Mouse (Mus musculus) left cerebral cortex, adult 2 months (tissue): ENCODE measurements at regions not wholly inside any gene's neighbourhood (a gene's known extent, or its start where the extent isn't known, plus 50 kb on each side); places are given as distances from the start of the nearest gene placed in this dataset.

Source experiments
- DNase-seq, 2 experiments: peaks; one replicate each; pipeline ENCODE4 v3.0.0; 2021 to 2022; ENCODE audit warnings: low spot score in 2 of 2, mixed read lengths in 1 of 2; ENCODE audit errors: extremely low spot score in 1 of 2
- H3K27ac ChIP-seq: fragments of 200-600 bp; 2 replicates; pipeline ENCODE4 v1.8.1; 2022
- H3K4me3 ChIP-seq: fragments of 200-600 bp; 2 replicates; pipeline ENCODE4 v1.8.1; 2022
- CTCF ChIP-seq: fragments of 200-600 bp; IDR thresholded peaks from 2 replicates; pipeline ENCODE4 v1.8.1; 2022; ENCODE audit warnings: antibody characterized with exemption, mild to moderate bottlenecking, moderate library complexity
- intact Hi-C: fragments of 180-260 bp; cut with DNase I; formaldehyde crosslinking; loops from one replicate; pipeline ENCODE4 v1.15.1; 2025

GRCm38 (mm10) chr7:71289702-71290101, 61.6 kb downstream of the Gm10295 start:
- no peak for DNase-seq
- intact Hi-C loops, result no loop called here
- TF ChIP-seq CTCF, result no peak
- H3K27ac ChIP-seq, result no peak overlapping the region
- H3K4me3 ChIP-seq, result no peak overlapping the region

DNA sequence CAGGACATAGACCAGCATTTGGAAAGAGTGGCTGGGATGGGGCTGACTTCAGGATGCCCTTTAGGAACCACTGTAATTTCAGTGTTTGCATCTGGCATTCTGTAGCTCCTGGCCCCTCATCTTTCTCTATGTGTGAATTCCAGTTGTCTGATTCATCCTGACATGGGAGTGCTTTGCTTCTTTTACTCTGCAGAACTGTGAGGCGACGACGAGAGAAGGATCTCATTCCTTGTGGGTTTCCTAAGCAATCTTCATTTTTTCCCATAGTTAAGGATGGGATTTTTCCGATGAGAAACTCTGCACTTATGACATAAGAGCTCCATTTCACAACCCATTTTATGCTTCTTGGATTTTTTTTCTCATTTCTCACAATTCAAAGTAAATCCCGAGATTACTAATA, 62.0 kb downstream of the Gm10295 start:
- DNase-seq, result no peak
- Histone ChIP-seq H3K4me3 (no peak overlapping the region), H3K27ac (no peak overlapping the region)
- intact Hi-C loops, result no loop called here
- no peak for TF ChIP-seq CTCF

DNA sequence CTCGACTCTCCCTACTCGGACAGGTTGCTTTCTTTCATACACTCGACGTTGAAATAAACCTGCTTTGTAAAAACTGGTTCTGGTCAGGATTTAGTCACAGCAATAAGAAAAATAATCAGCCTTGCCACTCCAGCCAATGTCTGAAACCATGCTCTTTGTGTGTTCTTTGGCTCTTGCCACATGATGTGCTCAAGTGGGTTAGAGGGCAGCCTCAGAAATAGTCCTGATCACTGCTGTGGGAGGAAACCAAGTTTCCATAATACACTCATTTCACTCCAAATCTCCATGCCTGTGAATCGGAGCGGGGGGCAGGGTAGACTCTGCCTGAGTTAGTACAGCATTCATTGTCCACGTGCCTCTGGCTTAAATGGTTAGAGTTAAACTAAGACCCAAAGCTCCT, 63.8 kb downstream of the Gm10295 start:
- H3K27ac ChIP-seq, result no peak overlapping the region
- H3K4me3 ChIP-seq, result no peak overlapping the region
- intact Hi-C loops, result no loop called here
- no peak for TF ChIP-seq CTCF
- no peak for DNase-seq

DNA sequence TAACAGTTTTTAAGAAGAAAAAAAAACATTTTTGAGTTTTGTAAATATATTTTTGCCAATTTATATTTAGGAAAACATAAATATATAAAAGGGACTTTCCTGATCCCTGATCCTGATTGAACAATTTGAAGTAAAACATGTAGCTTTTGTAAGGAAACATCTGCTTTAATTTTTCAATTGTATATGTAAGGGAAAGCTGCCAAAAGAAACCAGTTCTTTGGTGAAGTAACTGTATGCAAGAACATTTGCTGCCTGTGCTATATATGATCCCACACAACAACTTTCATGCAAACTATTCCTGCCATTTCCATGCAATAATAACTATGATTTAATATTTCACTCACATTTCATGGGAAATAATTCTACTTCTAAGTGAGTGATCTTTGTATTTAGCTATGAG, 67.0 kb downstream of the Gm10295 start:
- no peak for TF ChIP-seq CTCF
- DNase-seq, result no peak
- Histone ChIP-seq H3K4me3 (no peak overlapping the region), H3K27ac (no peak overlapping the region)
- intact Hi-C loops, result no loop called here

- TF ChIP-seq CTCF, result no peak
- intact Hi-C loops, result no loop called here
These were observed 67.9 kb downstream of the Gm10295 start for GRCm38 (mm10) chr7:71283419-71283818.

DNA sequence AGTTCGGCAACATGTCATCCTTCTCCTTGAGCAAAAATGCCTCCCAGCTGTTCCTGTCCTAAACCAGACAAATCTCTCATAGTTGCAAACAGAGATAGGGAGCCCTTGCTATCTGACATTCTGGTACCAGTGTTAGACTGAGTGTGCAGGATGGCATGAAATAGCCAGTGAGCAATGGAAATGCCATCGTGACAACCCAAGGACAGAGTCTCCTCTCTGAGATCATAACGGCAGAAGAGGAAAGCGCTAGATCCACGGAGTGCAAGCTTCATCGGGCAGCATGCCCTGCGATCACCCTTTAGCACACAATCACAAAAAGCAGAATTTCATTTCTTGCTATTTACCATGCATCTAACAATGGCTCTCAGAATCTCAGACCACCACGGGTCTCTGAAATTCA, 85.2 kb downstream of the Gm10295 start:
- intact Hi-C loops, result no loop called here
- TF ChIP-seq CTCF, result no peak
- Histone ChIP-seq H3K27ac (no peak overlapping the region), H3K4me3 (no peak overlapping the region)
- no peak for DNase-seq

More at GRCm38 (mm10) chr7:71283419-71283818, 67.9 kb downstream of the Gm10295 start:
- no peak overlapping the region for H3K27ac ChIP-seq
- no peak overlapping the region for H3K4me3 ChIP-seq
- no peak for DNase-seq

GRCm38 (mm10) chr7:71264115-71264514, 87.2 kb downstream of the Gm10295 start:
- no peak for DNase-seq
- Histone ChIP-seq H3K4me3 (no peak overlapping the region), H3K27ac (no peak overlapping the region)
- intact Hi-C loops, result no loop called here
- no peak for TF ChIP-seq CTCF

DNA sequence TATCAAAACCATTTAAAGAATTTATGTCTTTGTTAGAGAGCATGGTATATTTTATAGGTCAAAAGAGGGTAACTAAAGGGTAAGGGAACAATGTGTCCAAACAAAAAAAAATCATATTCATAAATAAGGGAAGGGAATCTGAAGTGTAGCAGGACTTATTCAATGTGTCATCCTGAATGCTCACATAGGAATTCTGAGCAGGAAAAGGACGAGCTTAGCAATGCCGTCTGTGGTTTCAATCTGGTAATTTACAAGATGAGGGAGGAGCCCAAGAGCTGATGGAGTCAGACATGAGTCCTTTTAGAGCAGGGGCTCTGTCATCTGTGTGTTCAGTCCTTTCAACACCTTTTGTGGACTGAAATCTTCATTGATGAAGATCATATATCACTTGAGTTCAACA, 101.6 kb downstream of the Gm10295 start:
- Histone ChIP-seq H3K27ac (no peak overlapping the region), H3K4me3 (no peak overlapping the region)
- intact Hi-C loops, result no loop called here
- TF ChIP-seq CTCF, result no peak
- no peak for DNase-seq

GRCm38 (mm10) chr7:71249216-71249615, 102.1 kb downstream of the Gm10295 start:
- no peak overlapping the region for H3K4me3 ChIP-seq
- intact Hi-C loops, result no loop called here
- no peak overlapping the region for H3K27ac ChIP-seq
- no peak for DNase-seq
- TF ChIP-seq CTCF, result no peak

DNA sequence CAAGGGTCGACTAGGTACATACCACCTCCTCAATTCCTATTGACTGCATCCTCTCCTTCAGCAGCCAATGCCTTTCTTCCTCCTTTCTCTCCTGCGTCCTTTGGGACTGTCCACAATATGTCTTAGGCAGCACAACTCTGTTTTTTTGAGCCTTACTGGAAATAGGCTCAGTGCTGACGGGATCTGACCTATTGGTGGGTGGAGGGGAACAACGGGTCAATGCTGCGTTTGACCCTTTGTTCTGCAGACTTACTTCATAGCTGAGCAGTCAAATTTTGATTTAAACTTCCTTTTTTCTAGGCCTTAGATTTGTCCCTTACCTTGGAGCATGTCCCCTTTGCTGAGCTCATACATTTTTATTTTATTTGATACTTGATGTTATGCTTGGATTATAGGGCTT, 103.4 kb downstream of the Gm10295 start:
- intact Hi-C loops, result no loop called here
- Histone ChIP-seq H3K4me3 (no peak overlapping the region), H3K27ac (no peak overlapping the region)
- no peak for TF ChIP-seq CTCF
- no peak for DNase-seq

GRCm38 (mm10) chr7:71242379-71242911, 108.8 kb downstream of the Gm10295 start:
- intact Hi-C loops, result no loop called here

GRCm38 (mm10) chr7:71239207-71239606, 112.1 kb downstream of the Gm10295 start:
- intact Hi-C loops, result no loop called here
- Histone ChIP-seq H3K27ac (no peak overlapping the region), H3K4me3 (no peak overlapping the region)
- no peak for TF ChIP-seq CTCF
- DNase-seq, result no peak

More at GRCm38 (mm10) chr7:71242379-71242911, 108.8 kb downstream of the Gm10295 start:
- TF ChIP-seq CTCF, result no peak
- DNase-seq, result no peak
- Histone ChIP-seq H3K27ac (no peak overlapping the region), H3K4me3 (no peak overlapping the region)

DNA sequence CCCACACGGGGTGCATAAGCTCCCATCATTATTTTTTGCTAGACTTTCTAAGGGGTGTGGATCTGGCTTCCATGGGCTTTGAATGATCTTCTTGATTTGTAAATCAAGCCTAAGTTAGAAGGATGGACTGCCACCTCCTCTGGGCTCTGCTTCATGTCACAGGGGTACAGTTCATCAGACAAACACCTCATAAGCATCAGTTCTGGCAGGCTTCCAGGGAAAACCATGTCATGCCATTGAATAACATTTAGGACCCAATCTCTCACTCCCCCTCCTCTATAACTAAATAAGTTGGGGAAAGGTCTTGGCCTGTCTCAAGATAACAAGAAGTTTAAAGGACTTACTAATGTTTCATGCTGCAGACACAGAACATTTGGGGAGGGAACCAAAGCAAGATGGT, 115.0 kb downstream of the Gm10295 start:
- intact Hi-C loops, result no loop called here
- no peak for DNase-seq
- no peak overlapping the region for H3K27ac ChIP-seq
- TF ChIP-seq CTCF, result no peak
- H3K4me3 ChIP-seq, result no peak overlapping the region
